Mouse (Mus musculus): Measurements from ENCODE around the gene Xlr. TPM values are rescaled to one million over a fixed set of nuclear protein-coding genes. Genes with fewer than 3 reads are reported as not detected.

Xlr gene
- polyA plus RNA-seq (2012; rRNA removed) = 1.3 and 1.7 TPM in 2 replicates

DNA sequence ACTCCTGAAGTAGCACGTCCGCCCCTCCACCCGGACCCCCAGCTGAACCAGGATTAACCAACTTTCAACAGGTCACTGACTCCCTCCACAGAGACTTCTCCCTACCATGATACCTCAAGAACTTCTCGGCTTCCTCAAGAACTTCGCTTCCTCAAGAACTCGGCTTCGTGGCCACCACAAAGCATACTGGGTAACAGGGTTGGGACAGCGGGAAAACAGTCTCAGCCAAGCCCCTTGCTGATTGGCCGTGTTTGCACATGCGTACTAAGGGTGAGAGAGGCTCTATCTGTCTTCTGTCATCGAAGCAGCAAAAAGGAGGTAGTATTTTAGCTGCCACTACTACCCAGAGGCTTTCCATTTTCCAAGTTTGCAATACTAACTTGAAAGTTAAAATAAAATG lies at the start of gene Xlr:
Gene Xlr (minus strand): TSS at position 188 of the 400 bp plus-strand sequence.

DNA sequence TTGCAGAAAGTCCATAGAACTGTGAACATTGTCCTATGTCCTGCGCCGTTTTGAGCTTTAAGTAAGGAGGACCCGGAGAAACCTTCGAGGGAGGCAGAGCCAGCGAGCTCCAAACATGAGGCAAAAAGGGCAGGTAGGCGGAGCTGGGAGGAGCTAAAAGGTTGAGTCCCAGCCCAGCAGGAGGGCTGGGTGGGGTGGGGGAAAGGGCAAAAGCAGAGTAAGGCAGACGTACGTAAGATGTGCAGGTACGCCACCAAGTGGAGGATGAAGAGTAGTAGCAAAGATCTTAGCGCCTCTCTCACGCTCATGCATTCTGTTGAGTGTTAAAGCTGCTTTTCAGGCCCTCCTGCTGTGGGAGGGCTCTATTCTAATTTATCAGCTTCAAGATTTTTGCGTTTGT lies 21.2 kb downstream of the Xlr start, which contains the start of gene Zfp36l3:
Gene Zfp36l3 (minus strand): TSS at position 119 of the 400 bp plus-strand sequence.

DNA sequence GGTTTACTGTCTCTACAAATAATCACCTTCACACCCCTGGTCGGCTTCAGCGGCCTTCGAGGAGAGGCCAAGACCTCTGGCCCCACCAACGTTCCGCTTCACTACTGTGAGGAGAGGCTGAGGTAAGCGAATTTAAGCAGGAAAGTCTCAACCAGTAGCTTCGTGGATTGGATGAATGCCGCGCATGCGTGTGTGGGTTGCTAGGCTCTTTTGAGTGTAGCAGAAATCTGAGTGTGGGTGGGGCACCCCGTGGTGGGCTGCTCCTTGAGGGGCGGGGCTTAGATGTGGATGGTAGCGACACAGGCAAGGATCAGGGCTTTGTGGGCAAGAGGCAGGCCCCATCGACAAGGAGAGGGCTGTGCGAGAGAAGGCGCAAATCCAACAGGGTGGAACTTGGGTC lies 39.8 kb downstream of the Xlr start, which contains the start of gene 1700013H16Rik:
Gene 1700013H16Rik (minus strand): TSS at position 96 of the 400 bp plus-strand sequence.

Other genes with a start within 250 kb of the Xlr start
- 1.2 and 1.8 TPM in 2 replicates for gene Rtl8c, start 189.7 kb downstream of the Xlr start, polyA plus RNA-seq (2012; rRNA removed)
- gene Gm14597, start 188.7 kb downstream of the Xlr start, polyA plus RNA-seq (2012; rRNA removed) = not detected in 2 replicates
- 4.3 and 4.9 TPM in 2 replicates for gene Rtl8a, start 154.0 kb downstream of the Xlr start, polyA plus RNA-seq (2012; rRNA removed)
- 5.9 and 6.5 TPM in 2 replicates for gene Rtl8b, start 127.3 kb downstream of the Xlr start, polyA plus RNA-seq (2012; rRNA removed)
- gene 4930502E18Rik, start 72.9 kb downstream of the Xlr start, polyA plus RNA-seq (2012; rRNA removed) = 0.02 and 0.05 TPM in 2 replicates
- gene 1700013H16Rik, start 39.9 kb downstream of the Xlr start, polyA plus RNA-seq (2012; rRNA removed) = 0.02 TPM in 1 of 2 replicates, not detected in the other
- 0.02 TPM in 2 replicates for gene Zfp36l3, start 21.3 kb downstream of the Xlr start, polyA plus RNA-seq (2012; rRNA removed)

All from liver, embryonic 14 days (tissue).